Mouse (Mus musculus) intestine, embryonic 14.5 days (tissue): ENCODE results near the gene Akap6. TPM values are rescaled to one million over a fixed set of nuclear protein-coding genes. Genes with fewer than 3 reads are reported as not detected.

Source experiments
- ATAC-seq: fragments of 200-750 bp; cut with Nextera tagmentation; replicated peaks from 2 replicates; pipeline ENCODE4 v1.8.0; 2017; ENCODE audit warnings: low read depth, moderate number of reproducible peaks, moderate TSS enrichment, moderate library complexity; ENCODE audit not compliant: low FRiP score, low TSS enrichment
- DNase-seq: peaks from one replicate; pipeline ENCODE4 v3.0.0-alpha.2; 2018; ENCODE audit warnings: low spot score
- H3K27ac ChIP-seq: fragments of 300-500 bp; sonication (generic); 2 replicates; pipeline ENCODE4 v1.5.1; 2014; ENCODE audit warnings: low read depth, mild to moderate bottlenecking, control low read depth
- H3K27me3 ChIP-seq: fragments of 300-500 bp; sonication (generic); replicated peaks from 2 replicates; pipeline ENCODE4 v1.6.1; 2014; ENCODE audit warnings: low read length, control low read depth; ENCODE audit not compliant: control insufficient read depth, insufficient read depth
- H3K36me3 ChIP-seq: fragments of 300-500 bp; sonication (generic); 2 replicates; pipeline ENCODE4 v1.6.1; 2014; ENCODE audit warnings: low read length, control low read depth; ENCODE audit not compliant: control insufficient read depth, insufficient read depth
- H3K4me1 ChIP-seq: fragments of 300-500 bp; sonication (generic); replicated peaks from 2 replicates; pipeline ENCODE4 v1.6.1; 2014; ENCODE audit warnings: low read length, control low read depth, mixed read lengths; ENCODE audit not compliant: control insufficient read depth, insufficient read depth
- H3K4me2 ChIP-seq: fragments of 300-500 bp; sonication (generic); 2 replicates; pipeline ENCODE4 v1.6.1; 2014; ENCODE audit warnings: low read length
- H3K4me3 ChIP-seq: fragments of 300-500 bp; sonication (generic); 2 replicates; pipeline ENCODE4 v1.5.1; 2014; ENCODE audit warnings: low read depth, low read length, control low read depth, mixed read lengths
- H3K9ac ChIP-seq: fragments of 300-500 bp; sonication (generic); 2 replicates; pipeline ENCODE4 v1.6.1; 2014; ENCODE audit warnings: mild to moderate bottlenecking, low read length
- H3K9me3 ChIP-seq: fragments of 300-500 bp; sonication (generic); 2 replicates; pipeline ENCODE4 v1.6.1; 2016; ENCODE audit warnings: low read length, control low read depth; ENCODE audit not compliant: control insufficient read depth
- WGBS: fragments of 180-500 bp; shearing (Covaris S2); extraction: QIAGEN DNeasy Blood & Tissue Kit; methylation state at CpG from one replicate; pipeline ENCODE4 v1.1.7; 2014; 5-methylcytosine and 5-hydroxymethylcytosine counted together
- polyA plus RNA-seq: library from polyadenylated mRNA; unstranded; fragments of >200 nt; fragmentation: Nextera tagmentation; extraction: Ambion mirVana; gene quantifications from 2 replicates; pipeline ENCODE4 v1.2.1, GENCODE M21; 2014

Gene Akap6
- polyA plus RNA-seq, 1 experiment from 2014 or later = 3.2 TPM

DNA sequence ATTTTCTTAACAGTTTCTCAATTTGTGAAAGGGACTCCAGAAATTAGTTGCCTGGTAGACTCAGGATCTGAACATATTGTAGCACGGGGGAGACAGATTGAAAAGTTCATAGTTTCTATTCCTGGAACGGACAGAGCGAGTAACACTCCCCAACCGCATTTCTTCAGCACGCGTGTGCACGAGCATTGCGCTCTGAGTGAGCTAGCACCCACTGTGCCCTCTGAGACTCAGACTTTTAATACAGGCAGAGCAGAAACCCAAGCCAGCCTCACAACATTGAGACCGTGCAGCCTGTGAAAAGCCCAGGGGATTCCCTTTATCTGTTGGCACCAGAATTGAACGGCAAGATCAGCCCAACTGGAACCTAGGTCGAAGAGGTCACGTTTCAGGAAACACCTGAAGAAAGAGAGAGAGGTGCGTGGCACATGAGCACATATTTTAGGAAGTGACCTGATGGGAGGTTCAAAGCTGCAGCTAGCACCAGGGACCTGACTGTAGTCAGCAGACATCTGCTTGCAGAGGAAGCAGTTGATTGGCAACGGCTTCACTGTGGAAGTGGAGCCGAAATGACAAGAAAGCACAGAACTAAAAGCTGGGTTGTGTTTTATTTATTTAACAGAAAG is 240.3 kb downstream of the Akap6 start:
- Histone ChIP-seq H3K9me3 (no peaks in the 10 kb centered on the region), H3K4me3 (no peak overlapping the region), H3K36me3 (no peaks in the 10 kb centered on the region), H3K4me2 (no peak overlapping the region), H3K4me1 (no peaks in the 10 kb centered on the region), H3K27ac (no peak overlapping the region), H3K9ac (no peak overlapping the region), H3K27me3 (no peaks in the 10 kb centered on the region)
- 76% methylated on average over 15 of the region's 15 CpGs for WGBS
- no peak for DNase-seq
- no peak for ATAC-seq

DNA sequence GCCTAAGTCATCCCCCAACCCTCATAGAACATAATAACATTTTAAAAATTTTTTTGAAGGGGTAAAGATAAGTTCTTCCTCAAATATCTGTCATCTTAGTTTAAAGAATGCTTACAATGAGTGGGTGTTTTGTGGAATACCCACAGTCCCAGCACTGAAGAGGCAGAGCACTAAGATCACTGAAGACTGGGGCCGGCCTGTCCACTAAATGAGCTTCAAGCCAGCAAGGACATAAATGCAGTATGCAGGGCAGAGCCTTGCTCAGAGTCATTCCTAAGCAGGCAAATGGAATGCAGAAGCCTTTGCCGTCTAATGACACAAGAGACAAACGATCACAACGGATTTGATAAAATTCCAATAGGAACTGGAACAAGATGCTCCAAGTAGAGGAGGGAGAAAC is 242.8 kb downstream of the Akap6 start:
- H3K4me2 ChIP-seq = no peak overlapping the region
- no peaks in the 10 kb centered on the region for H3K27me3 ChIP-seq
- H3K9ac ChIP-seq = no peak overlapping the region
- H3K27ac ChIP-seq = no peak overlapping the region
- no peak overlapping the region for H3K4me3 ChIP-seq
- DNase-seq = no peak
- no peak for ATAC-seq
- no peaks in the 10 kb centered on the region for H3K9me3 ChIP-seq
- no peaks in the 10 kb centered on the region for H3K36me3 ChIP-seq
- H3K4me1 ChIP-seq = no peaks in the 10 kb centered on the region
- 63% methylated on average over 4 of the region's 4 CpGs for WGBS

DNA sequence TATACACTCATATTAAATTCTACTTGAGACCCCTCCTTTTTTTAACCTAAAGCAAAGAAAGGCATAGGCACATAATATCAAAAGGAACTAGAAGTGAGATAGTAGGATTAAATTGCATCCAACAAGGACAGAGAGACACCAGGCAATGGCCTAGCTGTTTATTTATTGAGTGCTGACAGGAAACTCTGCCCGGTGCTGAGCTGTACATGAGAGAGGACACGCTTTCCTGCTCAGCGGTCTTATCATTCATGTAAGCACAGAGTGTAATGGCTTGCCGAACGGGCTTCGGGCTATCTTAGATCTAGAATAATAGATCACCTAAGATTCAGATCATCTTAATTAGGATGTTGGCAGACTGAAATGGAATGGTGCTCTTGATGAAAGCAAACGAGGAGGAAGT is 245.1 kb downstream of the Akap6 start:
- H3K27ac ChIP-seq = no peak overlapping the region
- H3K4me3 ChIP-seq = no peak overlapping the region
- DNase-seq = no peak
- H3K9me3 ChIP-seq = no peaks in the 10 kb centered on the region
- H3K36me3 ChIP-seq = no peaks in the 10 kb centered on the region
- no peak for ATAC-seq
- no peak overlapping the region for H3K9ac ChIP-seq
- H3K27me3 ChIP-seq = no peaks in the 10 kb centered on the region
- no peaks in the 10 kb centered on the region; the same call in 1 of the 2 replicates for H3K4me1 ChIP-seq
- 64% methylated on average over 7 of the region's 7 CpGs for WGBS
- no peak overlapping the region for H3K4me2 ChIP-seq

DNA sequence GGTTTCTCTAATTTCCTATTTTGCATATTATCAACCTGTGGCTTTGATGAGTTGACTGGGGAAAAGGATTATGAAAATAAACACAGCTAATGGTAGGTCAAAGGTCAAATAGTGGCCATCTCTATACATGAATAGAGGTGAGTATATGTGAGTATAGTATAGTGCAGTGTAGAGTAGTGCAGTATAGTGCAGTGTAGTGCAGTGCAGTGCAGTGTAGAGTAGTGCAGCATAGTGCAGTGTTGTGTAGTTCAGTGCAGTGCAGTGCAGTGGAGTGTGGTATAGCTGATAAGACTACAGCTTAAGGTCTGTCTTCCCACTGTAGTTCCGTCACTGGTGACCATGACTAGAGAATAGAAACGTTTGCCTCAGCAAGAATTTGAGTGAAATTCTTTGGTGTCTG is 245.8 kb downstream of the Akap6 start:
- H3K4me3 ChIP-seq = no peak overlapping the region
- no peak for ATAC-seq
- no peak overlapping the region for H3K27ac ChIP-seq
- H3K4me2 ChIP-seq = no peak overlapping the region
- H3K9me3 ChIP-seq = no peaks in the 10 kb centered on the region
- no peaks in the 10 kb centered on the region; the same call in 1 of the 2 replicates for H3K4me1 ChIP-seq
- no peak for DNase-seq
- no peaks in the 10 kb centered on the region for H3K36me3 ChIP-seq
- no peaks in the 10 kb centered on the region for H3K27me3 ChIP-seq
- WGBS = 91% methylated on average over 2 of the region's 2 CpGs
- no peak overlapping the region for H3K9ac ChIP-seq

DNA sequence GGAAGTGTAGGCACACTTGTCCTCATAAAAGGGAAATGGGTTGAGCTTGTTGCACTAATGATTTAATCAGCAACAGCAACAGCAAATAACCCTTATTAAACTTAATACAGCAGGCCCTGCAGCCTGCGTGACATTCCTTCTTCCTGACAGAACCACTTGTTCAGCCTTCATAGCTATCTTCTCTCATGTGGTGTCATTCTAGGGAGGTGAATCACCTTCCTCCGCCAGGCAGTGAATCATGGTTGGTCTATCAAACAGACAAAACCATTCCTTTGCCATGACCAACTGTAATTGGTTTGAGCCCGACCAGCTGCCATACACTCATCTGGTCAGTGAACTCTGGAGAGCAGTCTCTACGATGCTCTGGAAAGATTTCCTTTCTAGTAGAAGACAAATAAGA is 251.5 kb downstream of the Akap6 start:
- Histone ChIP-seq H3K36me3 (no peaks in the 10 kb centered on the region), H3K27ac (no peak overlapping the region), H3K9me3 (no peaks in the 10 kb centered on the region), H3K4me2 (no peak overlapping the region), H3K4me1 (no peaks in the 10 kb centered on the region; the same call in 1 of the 2 replicates), H3K4me3 (no peak overlapping the region), H3K9ac (no peak overlapping the region), H3K27me3 (no peaks in the 10 kb centered on the region)
- DNase-seq (no peak), ATAC-seq (no peak)
- 73% methylated on average over 4 of the region's 4 CpGs for WGBS

DNA sequence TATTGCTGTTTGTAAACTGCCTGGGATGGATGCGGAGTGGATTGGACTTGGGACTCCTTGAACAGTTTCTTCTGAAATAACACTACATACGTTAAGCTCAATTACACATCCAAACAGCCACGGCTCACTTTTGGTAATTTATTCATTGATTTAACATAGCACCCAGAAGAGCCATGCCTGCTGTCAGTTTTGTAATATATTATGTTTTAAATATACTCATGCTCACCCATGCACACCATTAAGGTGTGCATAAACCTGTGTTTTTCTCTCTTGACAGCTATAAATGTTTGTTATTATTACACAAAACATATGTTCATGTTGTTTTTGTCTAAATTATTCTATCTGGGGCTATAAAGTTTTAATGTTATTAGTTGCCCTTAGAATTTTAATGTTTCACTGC is 258.4 kb downstream of the Akap6 start:
- Histone ChIP-seq H3K4me1 (no peaks in the 10 kb centered on the region), H3K27ac (no peak overlapping the region), H3K9me3 (no peaks in the 10 kb centered on the region), H3K27me3 (no peaks in the 10 kb centered on the region), H3K4me3 (no peak overlapping the region), H3K4me2 (no peak overlapping the region), H3K9ac (no peak overlapping the region), H3K36me3 (no peaks in the 10 kb centered on the region)
- DNase-seq (no peak), ATAC-seq (no peak)
- whole genome bisulfite sequencing = 59% methylated on average over 3 of the region's 3 CpGs

DNA sequence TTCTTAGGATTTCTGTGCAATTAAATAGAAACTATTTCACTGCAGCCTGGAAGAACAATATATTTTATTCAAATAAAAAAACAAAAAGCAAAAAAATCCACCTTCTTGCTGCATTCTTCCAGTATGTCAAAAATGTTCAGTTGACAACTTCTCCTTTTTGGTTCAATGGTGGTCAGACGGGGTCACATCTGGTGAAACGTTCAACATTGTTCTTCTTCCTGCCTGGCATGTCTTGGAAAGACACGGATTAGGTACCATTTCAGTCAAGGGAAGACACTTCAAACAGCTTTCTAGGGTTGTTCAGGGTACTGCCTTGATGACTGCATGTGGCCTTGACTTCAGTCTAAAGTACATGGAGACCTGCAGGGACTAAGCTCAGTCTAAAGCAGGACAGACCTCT is 258.8 kb downstream of the Akap6 start:
- H3K27ac ChIP-seq = no peak overlapping the region
- no peak overlapping the region for H3K4me3 ChIP-seq
- 63% methylated on average over 3 of the region's 3 CpGs for WGBS
- DNase-seq (no peak), ATAC-seq (no peak)
- no peaks in the 10 kb centered on the region for H3K9me3 ChIP-seq
- H3K4me2 ChIP-seq = no peak overlapping the region
- no peaks in the 10 kb centered on the region for H3K4me1 ChIP-seq
- H3K27me3 ChIP-seq = no peaks in the 10 kb centered on the region
- H3K9ac ChIP-seq = no peak overlapping the region
- no peaks in the 10 kb centered on the region for H3K36me3 ChIP-seq

DNA sequence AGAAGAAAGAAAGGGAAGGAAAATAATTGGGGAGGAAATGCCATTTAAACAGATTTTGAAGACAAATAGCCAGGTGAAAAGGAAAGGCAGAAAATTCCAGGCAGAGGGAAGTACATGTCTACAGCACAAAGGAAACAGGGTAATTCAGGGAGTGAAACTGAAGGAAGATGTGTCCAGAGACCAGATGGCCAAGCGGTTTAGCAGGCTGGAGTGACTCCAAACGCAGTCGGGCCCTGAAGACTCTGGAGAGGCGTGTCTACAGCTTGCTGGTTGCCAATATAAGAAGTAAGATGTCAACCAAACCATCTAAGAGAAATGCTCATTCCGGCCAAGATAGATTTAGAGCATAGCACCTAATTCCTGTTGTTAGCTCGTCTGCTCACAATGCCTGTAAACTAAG is 292.6 kb downstream of the Akap6 start:
- Histone ChIP-seq H3K9ac (no peak overlapping the region), H3K27ac (no peak overlapping the region), H3K36me3 (no peaks in the 10 kb centered on the region), H3K27me3 (no peaks in the 10 kb centered on the region), H3K4me1 (no peaks in the 10 kb centered on the region), H3K9me3 (no peaks in the 10 kb centered on the region), H3K4me3 (no peak overlapping the region), H3K4me2 (no peak overlapping the region)
- no peak for DNase-seq
- WGBS = 89% methylated on average over 6 of the region's 6 CpGs
- ATAC-seq = no peak

DNA sequence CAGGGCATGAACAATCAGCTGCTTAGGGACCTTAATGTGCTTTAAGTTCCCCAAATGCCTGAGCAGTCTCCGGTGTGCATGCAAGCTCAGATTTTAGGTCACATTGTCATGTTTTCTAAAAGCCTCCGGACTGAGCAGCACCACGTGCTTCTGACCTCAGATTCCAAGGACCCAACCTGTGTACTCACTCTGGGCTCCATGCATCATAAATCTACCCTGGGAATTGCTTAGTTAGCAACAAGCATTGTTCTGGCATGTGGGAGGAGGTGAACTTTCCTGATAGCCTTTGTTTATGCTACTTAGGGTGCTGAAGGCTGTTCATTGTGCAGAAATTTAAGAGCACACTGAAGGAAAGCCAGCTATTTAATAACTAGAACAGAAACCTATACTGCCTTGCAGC is 313.2 kb downstream of the Akap6 start:
- H3K36me3 ChIP-seq = no peaks in the 10 kb centered on the region
- DNase-seq (no peak), ATAC-seq (no peak)
- no peaks in the 10 kb centered on the region for H3K27me3 ChIP-seq
- H3K9me3 ChIP-seq = no peaks in the 10 kb centered on the region
- WGBS = 12% methylated on average over 3 of the region's 3 CpGs
- no peak overlapping the region for H3K27ac ChIP-seq
- H3K4me1 ChIP-seq = no peaks in the 10 kb centered on the region
- no peak overlapping the region for H3K4me3 ChIP-seq
- H3K9ac ChIP-seq = no peak overlapping the region
- no peak overlapping the region for H3K4me2 ChIP-seq
